Mouse (Mus musculus) lung, adult 2 months (tissue): Measurements from ENCODE around the gene Sacm1l.

Experiments used
- CTCF ChIP-seq: fragments of 200-500 bp; IDR thresholded peaks from 2 replicates; pipeline ENCODE4 v1.5.1; 2011; ENCODE audit warnings: mild to moderate bottlenecking, low read length, control low read depth; ENCODE audit not compliant: insufficient read depth
- POLR2A ChIP-seq: fragments of 200-500 bp; IDR thresholded peaks from 2 replicates; pipeline ENCODE4 v1.6.1; 2011; ENCODE audit warnings: low read depth, mild to moderate bottlenecking, control low read depth, low read length, borderline replicate concordance; ENCODE audit errors: extremely low read depth

- TF ChIP-seq POLR2A (no peak), CTCF (no peak)
Measured at GRCm38 (mm10) chr9:123625821-123626220, 96.3 kb downstream of the Sacm1l start.
